Mouse (Mus musculus): Measurements from ENCODE around the gene Art4. TPM values are rescaled to one million over a fixed set of nuclear protein-coding genes. Genes with fewer than 3 reads are reported as not detected.
A peak's percentile ranks its signal among the peaks of the same experiment; 100 is the strongest.

Gene Art4
- polyA plus RNA-seq, 1 experiment, result not detected

GRCm38 (mm10) chr6:136852348-136852747 lies 5.2 kb downstream of the Art4 start:
- Histone ChIP-seq H3K36me3 (ENCODE audit: control insufficient read depth, insufficient read depth) (no peaks in the 10 kb centered on the region), H3K79me2 (ENCODE audit: control insufficient read depth, insufficient read depth) (no peaks in the 10 kb centered on the region), H3ac (ENCODE audit: control insufficient read depth, insufficient read length) (no peak overlapping the region), H3K4me2 (ENCODE audit: low read depth) (no peak overlapping the region), H3K4me3 (no peak overlapping the region), H3K27me3 (ENCODE audit: control insufficient read depth, insufficient read depth, insufficient read length) (no peaks in the 10 kb centered on the region)
- no peak for TF ChIP-seq USF1 (IDR thresholded peaks at IDR 0.05; ENCODE audit: low read depth)
- TF ChIP-seq MAX (IDR thresholded peaks at IDR 0.05; ENCODE audit: low read depth), result no peak
- TF ChIP-seq MYOD1 (IDR thresholded peaks at IDR 0.05; ENCODE audit: control insufficient read depth in 1 of 3, insufficient read length in 2 of 3, low read depth in 2 of 3), result no peak

GRCm38 (mm10) chr6:136850267-136850666 lies 7.3 kb downstream of the Art4 start:
- Histone ChIP-seq H3ac (ENCODE audit: control insufficient read depth, insufficient read length) (no peak overlapping the region), H3K27me3 (ENCODE audit: control insufficient read depth, insufficient read depth, insufficient read length) (no peaks in the 10 kb centered on the region), H3K4me3 (no peak overlapping the region), H3K4me2 (ENCODE audit: low read depth) (no peak overlapping the region), H3K36me3 (ENCODE audit: control insufficient read depth, insufficient read depth) (no peaks in the 10 kb centered on the region), H3K79me2 (ENCODE audit: control insufficient read depth, insufficient read depth) (no peaks in the 10 kb centered on the region)
- no peak for TF ChIP-seq MYOG (IDR thresholded peaks at IDR 0.05; ENCODE audit: control insufficient read depth in 1 of 3, insufficient read depth in 1 of 3, insufficient read length in 2 of 3, low read depth in 2 of 3)
- TF ChIP-seq SRF (IDR thresholded peaks at IDR 0.05; ENCODE audit: control insufficient read depth, insufficient read length, low read depth), result no peak
- TF ChIP-seq USF1 (IDR thresholded peaks at IDR 0.05; ENCODE audit: low read depth), result no peak
- TF ChIP-seq E2F4 (IDR thresholded peaks at IDR 0.05; ENCODE audit: insufficient read depth), result no peak
- no peak for TF ChIP-seq TCF12 (IDR thresholded peaks at IDR 0.05; ENCODE audit: insufficient read depth, poor library complexity, severe bottlenecking)
- no peak for TF ChIP-seq CEBPB (IDR thresholded peaks at IDR 0.05; ENCODE audit: insufficient read depth, poor library complexity, severe bottlenecking)
- no peak for TF ChIP-seq MYOD1 (IDR thresholded peaks at IDR 0.05; ENCODE audit: control insufficient read depth in 1 of 3, insufficient read length in 2 of 3, low read depth in 2 of 3)
- TF ChIP-seq POLR2AphosphoS2 (IDR thresholded peaks at IDR 0.05; ENCODE audit: insufficient read length, low read depth), result no peak
- no peak for TF ChIP-seq POLR2A (IDR thresholded peaks at IDR 0.05; ENCODE audit: insufficient read length, low read depth)
- TF ChIP-seq TCF3 (IDR thresholded peaks at IDR 0.05; ENCODE audit: insufficient read length, low read depth), result no peak
- TF ChIP-seq REST (IDR thresholded peaks at IDR 0.05; ENCODE audit: insufficient read depth, insufficient read length), result no peak
- TF ChIP-seq MAX (IDR thresholded peaks at IDR 0.05; ENCODE audit: low read depth), result no peak

- TF ChIP-seq TCF3 (IDR thresholded peaks at IDR 0.05; ENCODE audit: insufficient read length, low read depth), result no peak
- no peak for TF ChIP-seq MYOG (IDR thresholded peaks at IDR 0.05; ENCODE audit: control insufficient read depth in 1 of 3, insufficient read depth in 1 of 3, insufficient read length in 2 of 3, low read depth in 2 of 3)
- no peak for TF ChIP-seq SRF (IDR thresholded peaks at IDR 0.05; ENCODE audit: control insufficient read depth, insufficient read length, low read depth)
- TF ChIP-seq REST (IDR thresholded peaks at IDR 0.05; ENCODE audit: insufficient read depth, insufficient read length), result no peak
- no peak for TF ChIP-seq USF1 (IDR thresholded peaks at IDR 0.05; ENCODE audit: low read depth)
- no peak for TF ChIP-seq E2F4 (IDR thresholded peaks at IDR 0.05; ENCODE audit: insufficient read depth)
- TF ChIP-seq TCF12 (IDR thresholded peaks at IDR 0.05; ENCODE audit: insufficient read depth, poor library complexity, severe bottlenecking), result no peak
- no peak for TF ChIP-seq MYOD1 (IDR thresholded peaks at IDR 0.05; ENCODE audit: control insufficient read depth in 1 of 3, insufficient read length in 2 of 3, low read depth in 2 of 3)
- no peak for TF ChIP-seq CEBPB (IDR thresholded peaks at IDR 0.05; ENCODE audit: insufficient read depth, poor library complexity, severe bottlenecking)
- no peak for TF ChIP-seq MAX (IDR thresholded peaks at IDR 0.05; ENCODE audit: low read depth)
- TF ChIP-seq POLR2A (IDR thresholded peaks at IDR 0.05; ENCODE audit: insufficient read length, low read depth), result no peak
- TF ChIP-seq POLR2AphosphoS2 (IDR thresholded peaks at IDR 0.05; ENCODE audit: insufficient read length, low read depth), result no peak
- Histone ChIP-seq H3K79me2 (ENCODE audit: control insufficient read depth, insufficient read depth) (no peaks in the 10 kb centered on the region), H3K4me3 (no peak overlapping the region), H3K4me2 (ENCODE audit: low read depth) (no peak overlapping the region), H3K27me3 (ENCODE audit: control insufficient read depth, insufficient read depth, insufficient read length) (no peaks in the 10 kb centered on the region), H3K36me3 (ENCODE audit: control insufficient read depth, insufficient read depth) (no peaks in the 10 kb centered on the region), H3ac (ENCODE audit: control insufficient read depth, insufficient read length) (no peak overlapping the region)
Observed at GRCm38 (mm10) chr6:136848971-136849370, 8.6 kb downstream of the Art4 start.

GRCm38 (mm10) chr6:136848399-136848798 lies 9.1 kb downstream of the Art4 start:
- Histone ChIP-seq H3K4me3 (no peak overlapping the region), H3ac (ENCODE audit: control insufficient read depth, insufficient read length) (no peak overlapping the region), H3K36me3 (ENCODE audit: control insufficient read depth, insufficient read depth) (no peaks in the 10 kb centered on the region), H3K79me2 (ENCODE audit: control insufficient read depth, insufficient read depth) (no peaks in the 10 kb centered on the region), H3K27me3 (ENCODE audit: control insufficient read depth, insufficient read depth, insufficient read length) (no peaks in the 10 kb centered on the region), H3K4me2 (ENCODE audit: low read depth) (no peak overlapping the region)
- no peak for TF ChIP-seq CEBPB (IDR thresholded peaks at IDR 0.05; ENCODE audit: insufficient read depth, poor library complexity, severe bottlenecking)
- TF ChIP-seq SRF (IDR thresholded peaks at IDR 0.05; ENCODE audit: control insufficient read depth, insufficient read length, low read depth), result no peak
- no peak for TF ChIP-seq USF1 (IDR thresholded peaks at IDR 0.05; ENCODE audit: low read depth)
- TF ChIP-seq POLR2AphosphoS2 (IDR thresholded peaks at IDR 0.05; ENCODE audit: insufficient read length, low read depth), result no peak
- TF ChIP-seq POLR2A (IDR thresholded peaks at IDR 0.05; ENCODE audit: insufficient read length, low read depth), result no peak
- no peak for TF ChIP-seq E2F4 (IDR thresholded peaks at IDR 0.05; ENCODE audit: insufficient read depth)
- no peak for TF ChIP-seq REST (IDR thresholded peaks at IDR 0.05; ENCODE audit: insufficient read depth, insufficient read length)
- TF ChIP-seq MYOD1 (IDR thresholded peaks at IDR 0.05; ENCODE audit: control insufficient read depth in 1 of 3, insufficient read length in 2 of 3, low read depth in 2 of 3), result no peak
- no peak for TF ChIP-seq MYOG (IDR thresholded peaks at IDR 0.05; ENCODE audit: control insufficient read depth in 1 of 3, insufficient read depth in 1 of 3, insufficient read length in 2 of 3, low read depth in 2 of 3)
- TF ChIP-seq TCF12 (IDR thresholded peaks at IDR 0.05; ENCODE audit: insufficient read depth, poor library complexity, severe bottlenecking), result no peak
- TF ChIP-seq TCF3 (IDR thresholded peaks at IDR 0.05; ENCODE audit: insufficient read length, low read depth), result no peak
- TF ChIP-seq MAX (IDR thresholded peaks at IDR 0.05; ENCODE audit: low read depth), result no peak

- no peak overlapping the region for H3ac ChIP-seq (ENCODE audit: control insufficient read depth, insufficient read length)
- no peaks in the 10 kb centered on the region for H3K27me3 ChIP-seq (ENCODE audit: control insufficient read depth, insufficient read depth, insufficient read length)
- H3K79me2 ChIP-seq (ENCODE audit: control insufficient read depth, insufficient read depth), result no peaks in the 10 kb centered on the region
- no peaks in the 10 kb centered on the region for H3K36me3 ChIP-seq (ENCODE audit: control insufficient read depth, insufficient read depth)
- H3K4me2 ChIP-seq (ENCODE audit: low read depth), result no peak overlapping the region
- TF ChIP-seq POLR2A (IDR thresholded peaks at IDR 0.05; ENCODE audit: insufficient read length, low read depth), result no peak
- TF ChIP-seq MYOD1 (IDR thresholded peaks at IDR 0.05; ENCODE audit: control insufficient read depth in 1 of 3, insufficient read length in 2 of 3, low read depth in 2 of 3), result peak in 1 of 3 experiments; percentile 16
- H3K4me3 ChIP-seq, result no peak overlapping the region
Observed at GRCm38 (mm10) chr6:136847790-136848189, 9.7 kb downstream of the Art4 start.

Measured in myocyte (in vitro differentiated cells).